Mouse (Mus musculus) small intestine, adult 2 months (tissue): ENCODE results near the gene Hint3. TPM values are rescaled to one million over a fixed set of nuclear protein-coding genes. Genes with fewer than 3 reads are reported as not detected.

Experiments used
- H3K27ac ChIP-seq: fragments of 200-500 bp; 2 replicates; pipeline ENCODE4 v1.5.1; 2012; ENCODE audit warnings: low read depth, low read length, control low read depth, inconsistent platforms; ENCODE audit not compliant: insufficient read depth
- H3K27me3 ChIP-seq: fragments of 200-500 bp; 2 replicates; pipeline ENCODE4 v1.6.1; 2012; ENCODE audit warnings: mild to moderate bottlenecking, moderate library complexity, low read length, inconsistent platforms; ENCODE audit not compliant: control insufficient read depth, insufficient read depth
- H3K36me3 ChIP-seq: fragments of 200-500 bp; 2 replicates; pipeline ENCODE4 v1.6.1; 2012; ENCODE audit warnings: mild to moderate bottlenecking, low read length, control low read depth, inconsistent platforms; ENCODE audit not compliant: control insufficient read depth, insufficient read depth
- H3K4me1 ChIP-seq: fragments of 200-500 bp; 2 replicates; pipeline ENCODE4 v1.6.1; 2012; ENCODE audit warnings: low read length, inconsistent platforms, mixed read lengths; ENCODE audit not compliant: control insufficient read depth, insufficient read depth, insufficient read length
- H3K4me3 ChIP-seq: fragments of 200-500 bp; 2 replicates; pipeline ENCODE4 v1.5.1; 2012; ENCODE audit warnings: low read depth, mild to moderate bottlenecking, control low read depth, inconsistent platforms, low read length, moderate library complexity
- CTCF ChIP-seq: fragments of 200-500 bp; IDR thresholded peaks from 2 replicates; pipeline ENCODE4 v1.5.1; 2012; ENCODE audit warnings: low read depth, mild to moderate bottlenecking, control low read depth, inconsistent platforms, low read length, moderate library complexity, mixed read lengths; ENCODE audit not compliant: insufficient replicate concordance, insufficient read length; ENCODE audit errors: extremely low read depth
- POLR2A ChIP-seq: fragments of 200-500 bp; IDR thresholded peaks from 2 replicates; pipeline ENCODE4 v1.6.1; 2012; ENCODE audit warnings: low read depth, mild to moderate bottlenecking, control low read depth, inconsistent platforms, low read length, moderate library complexity
- WGBS: fragments of 180-500 bp; shearing (Covaris S2); methylation state at CpG from one replicate; pipeline ENCODE4 v1.1.7; 2018; 5-methylcytosine and 5-hydroxymethylcytosine counted together
- polyA plus RNA-seq: library from polyadenylated mRNA; depleted of rRNA; stranded (reverse); fragments of >200 nt; gene quantifications from 2 replicates; pipeline ENCODE4 v1.2.3, GENCODE M21; 2012; rRNA removed

Gene Hint3
- 3.5 TPM in 2 replicates for polyA plus RNA-seq

- TF ChIP-seq CTCF (no peak), POLR2A (no peak)
- Histone ChIP-seq H3K27me3 (no peaks in the 10 kb centered on the region), H3K4me3 (no peak within 1 kb of the TSS), H3K4me1 (no peaks in the 10 kb centered on the region), H3K36me3 (no peaks in the 10 kb centered on the region), H3K27ac (no peak within 1 kb of the TSS)
- 58% methylated on average over 3 of the region's 3 CpGs for WGBS
These were observed at the start of gene Hint3 for GRCm38 (mm10) chr10:30629513-30629912. TSS of gene Hint3 (minus strand) at chr10:30629632.

DNA sequence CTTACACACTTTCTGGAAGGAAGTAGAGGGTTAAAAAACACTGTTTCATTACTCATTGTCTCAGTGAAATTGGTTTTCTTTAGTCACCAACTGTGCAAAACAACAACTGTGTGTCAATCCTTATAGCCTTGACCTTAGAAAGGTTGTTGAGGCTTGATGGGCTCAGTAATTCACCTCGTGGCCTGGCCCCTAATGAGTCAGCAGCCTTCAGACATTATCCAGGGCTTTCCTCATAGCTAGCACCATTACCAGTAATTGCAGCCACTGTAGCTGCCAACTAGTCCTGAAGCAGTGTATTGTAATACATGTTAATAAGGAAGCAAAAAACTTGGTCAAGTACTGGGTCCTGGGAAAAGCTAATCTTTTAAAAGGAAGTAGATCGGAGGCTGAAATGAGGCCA is 48.6 kb upstream of the Hint3 start:
- Histone ChIP-seq H3K27ac (no peak overlapping the region), H3K27me3 (no peaks in the 10 kb centered on the region), H3K4me1 (no peaks in the 10 kb centered on the region), H3K36me3 (no peaks in the 10 kb centered on the region), H3K4me3 (no peak overlapping the region)
- TF ChIP-seq CTCF (no peak), POLR2A (no peak)
- 38% methylated on average over 2 of the region's 2 CpGs for WGBS

- H3K27ac ChIP-seq: no peak overlapping the region
- 61% methylated on average over 3 of the region's 3 CpGs for WGBS
- TF ChIP-seq CTCF (no peak), POLR2A (no peak)
- no peaks in the 10 kb centered on the region for H3K36me3 ChIP-seq
- H3K27me3 ChIP-seq: no peaks in the 10 kb centered on the region
- no peak overlapping the region for H3K4me3 ChIP-seq
- H3K4me1 ChIP-seq: no peaks in the 10 kb centered on the region
These were observed 45.4 kb upstream of the Hint3 start for GRCm38 (mm10) chr10:30674825-30675224.

DNA sequence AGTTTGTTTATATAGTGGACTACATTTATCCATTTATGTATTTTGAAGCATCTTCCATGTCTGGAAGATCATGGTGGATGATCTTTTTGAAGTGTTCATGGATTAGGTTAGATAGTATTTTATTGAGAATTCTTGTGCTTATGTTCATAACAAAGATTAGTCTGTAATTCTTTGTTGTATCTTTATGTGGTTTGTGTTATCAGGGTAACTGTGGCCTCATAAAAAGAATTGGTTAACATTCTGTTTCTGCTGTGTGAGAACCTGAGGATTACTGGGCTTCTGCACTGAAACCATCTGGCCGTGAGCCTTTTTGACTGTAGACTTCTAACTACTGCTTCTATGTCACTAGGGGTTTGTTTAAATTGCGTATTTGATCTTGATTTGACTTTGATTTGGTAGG is 37.1 kb upstream of the Hint3 start:
- H3K27ac ChIP-seq: no peak overlapping the region

DNA sequence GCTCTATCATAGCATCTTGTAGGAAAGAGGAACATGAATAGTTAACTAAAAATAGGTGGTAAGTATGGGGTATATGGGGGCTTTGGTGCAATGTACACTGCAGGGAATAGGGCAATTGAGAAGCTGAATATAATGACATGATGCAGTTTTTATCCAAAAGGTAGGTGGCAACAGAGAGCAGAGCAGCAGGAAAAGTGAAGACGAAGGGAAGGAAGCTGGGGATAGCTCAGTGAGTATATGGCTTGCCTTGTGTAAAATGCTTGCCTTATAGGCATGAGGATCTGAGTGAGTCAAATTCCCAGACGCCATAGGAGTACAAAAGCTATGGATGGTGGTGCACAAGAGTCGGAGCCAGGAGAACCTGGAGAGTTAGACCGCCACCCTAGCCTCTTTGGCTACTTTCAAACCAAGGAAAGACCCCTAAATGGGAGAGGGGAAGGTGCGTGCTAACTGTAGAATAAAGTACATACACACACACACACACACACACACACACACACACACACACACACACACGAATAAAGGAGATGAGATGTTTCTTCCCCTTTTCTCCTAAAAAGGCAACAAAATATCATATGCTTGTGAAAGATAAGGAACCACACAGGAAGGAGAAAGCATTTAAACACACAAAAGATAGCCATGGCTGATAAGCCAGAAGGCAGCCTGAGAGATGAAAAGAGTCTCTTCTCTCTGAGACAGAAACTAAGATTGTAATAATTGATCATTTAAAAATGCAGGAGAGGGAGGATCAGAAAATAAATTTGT is 31.3 kb upstream of the Hint3 start:
- no peaks in the 10 kb centered on the region for H3K4me1 ChIP-seq
- H3K27ac ChIP-seq: no peak overlapping the region
- H3K27me3 ChIP-seq: no peaks in the 10 kb centered on the region
- no peak overlapping the region for H3K4me3 ChIP-seq
- H3K36me3 ChIP-seq: no peaks in the 10 kb centered on the region
- 80% methylated on average over 6 of the region's 6 CpGs for WGBS
- TF ChIP-seq CTCF (no peak), POLR2A (no peak)

More for the DNA sequence above, 37.1 kb upstream of the Hint3 start:
- Histone ChIP-seq H3K4me1 (no peaks in the 10 kb centered on the region), H3K36me3 (no peaks in the 10 kb centered on the region), H3K27me3 (no peaks in the 10 kb centered on the region), H3K4me3 (no peak overlapping the region)
- no peak for TF ChIP-seq CTCF
- no peak for TF ChIP-seq POLR2A
- 84% methylated on average over 2 of the region's 2 CpGs for WGBS

DNA sequence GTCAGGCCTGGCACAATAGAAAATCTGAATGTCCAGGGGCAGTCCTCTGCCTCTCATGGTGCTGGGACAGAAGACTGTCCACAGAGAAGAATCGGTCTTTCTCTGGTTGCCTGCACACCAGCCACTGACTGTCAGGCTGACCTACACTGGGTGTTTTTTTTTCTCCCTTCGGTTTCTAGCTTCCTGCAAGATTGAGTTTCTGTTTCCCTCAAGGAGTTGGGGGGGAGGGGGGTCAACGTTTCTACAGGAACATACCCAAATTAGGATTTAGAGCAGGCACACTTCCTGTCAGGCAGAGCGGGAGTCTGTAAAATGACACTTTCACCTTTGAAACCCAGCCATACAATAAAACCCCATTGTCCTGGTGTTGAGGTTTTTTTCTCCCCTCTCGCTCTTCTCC is 26.2 kb upstream of the Hint3 start:
- H3K4me3 ChIP-seq: peak overlapping the region; percentile 71
- peak overlapping the region; percentile 79 for H3K27ac ChIP-seq
- no peaks in the 10 kb centered on the region for H3K27me3 ChIP-seq
- WGBS: 4% methylated on average over 5 of the region's 5 CpGs
- peaks cover 9% of the 10 kb centered on the region for H3K36me3 ChIP-seq
- TF ChIP-seq CTCF (no peak), POLR2A (0 out of 2 replicates have a peak, but pooled peaks have one; percentile 22)
- peaks cover 5% of the 10 kb centered on the region; the same call in 1 of the 2 replicates for H3K4me1 ChIP-seq

- WGBS: 80% methylated on average over 2 of the region's 2 CpGs
- TF ChIP-seq CTCF (no peak), POLR2A (no peak)
- no peaks in the 10 kb centered on the region for H3K27me3 ChIP-seq
- no peaks in the 10 kb centered on the region for H3K4me1 ChIP-seq
- H3K27ac ChIP-seq: no peak overlapping the region
- no peak overlapping the region for H3K4me3 ChIP-seq
- H3K36me3 ChIP-seq: peaks cover 17% of the 10 kb centered on the region
These were observed 18.2 kb upstream of the Hint3 start for GRCm38 (mm10) chr10:30647681-30648080.
